Mouse (Mus musculus) MEL (cell line): Measurements from ENCODE around the gene Prkd1. TPM values are rescaled to one million over a fixed set of nuclear protein-coding genes. Genes with fewer than 3 reads are reported as not detected.

Source experiments
- DNase-seq: peaks from one replicate; pipeline ENCODE4 v3.0.0; 2011; ENCODE audit warnings: low read depth, low spot score
- H3K27ac ChIP-seq: 2 replicates; pipeline ENCODE4 v1.5.1; 2012; ENCODE audit warnings: low read depth, mild to moderate bottlenecking, control low read depth, low read length, moderate library complexity; ENCODE audit not compliant: control insufficient read depth
- H3K27me3 ChIP-seq, 2 experiments: fragments of 150-350 bp in 1 of 2; sonication (generic) in 1 of 2; 2 replicates each; pipeline ENCODE4 v1.6.1; 2012; ENCODE audit warnings: low read length in 2 of 2, mild to moderate bottlenecking in 2 of 2, improper control_type of control experiment in 1 of 2, moderate library complexity in 1 of 2; ENCODE audit not compliant: insufficient read depth in 2 of 2, control insufficient read depth in 1 of 2
- H3K36me3 ChIP-seq, 2 experiments: 2 replicates each; pipeline ENCODE4 v1.6.1; 2012 to 2014; ENCODE audit warnings: low read length in 2 of 2, improper control_type of control experiment in 1 of 2, inconsistent platforms in 1 of 2, mild to moderate bottlenecking in 1 of 2; ENCODE audit not compliant: insufficient read depth in 2 of 2, control insufficient read depth in 1 of 2
- H3K4me1 ChIP-seq, 2 experiments: fragments of 150-350 bp in 1 of 2; sonication (generic) in 1 of 2; 2 replicates each; pipeline ENCODE4 v1.6.1; 2012; ENCODE audit warnings: low read length in 2 of 2, improper control_type of control experiment in 1 of 2, mild to moderate bottlenecking in 1 of 2; ENCODE audit not compliant: insufficient read depth in 2 of 2, control insufficient read depth in 1 of 2
- H3K4me3 ChIP-seq, 2 experiments: fragments of 150-350 bp in 1 of 2; sonication (generic) in 1 of 2; 2 replicates each; pipeline ENCODE4 v1.5.1; 2012; ENCODE audit warnings: low read depth in 2 of 2, low read length in 2 of 2, mild to moderate bottlenecking in 2 of 2, moderate library complexity in 2 of 2, control low read depth in 1 of 2, improper control_type of control experiment in 1 of 2; ENCODE audit not compliant: control insufficient read depth in 1 of 2, insufficient read depth in 1 of 2
- H3K79me2 ChIP-seq: 2 replicates; pipeline ENCODE4 v1.6.1; 2012; ENCODE audit warnings: mild to moderate bottlenecking, low read length, moderate library complexity; ENCODE audit not compliant: control insufficient read depth, poor library complexity, insufficient read depth
- H3K9ac ChIP-seq: 2 replicates; pipeline ENCODE4 v1.6.1; 2012; ENCODE audit warnings: low read depth, mild to moderate bottlenecking, control low read depth, low read length, moderate library complexity; ENCODE audit not compliant: control insufficient read depth, poor library complexity, severe bottlenecking
- H3K9me3 ChIP-seq: fragments of 150-350 bp; sonication (generic); replicated peaks from 2 replicates; pipeline ENCODE4 v1.6.1; 2012; ENCODE audit warnings: mild to moderate bottlenecking, low read length, improper control_type of control experiment, moderate library complexity; ENCODE audit not compliant: insufficient read depth
- BHLHE40 ChIP-seq: IDR thresholded peaks from 2 replicates; pipeline ENCODE4 v1.6.1; 2012; ENCODE audit warnings: low read depth, mild to moderate bottlenecking, inconsistent platforms, low read length, improper control_type of control experiment, borderline replicate concordance
- CHD2 ChIP-seq: IDR thresholded peaks from 2 replicates; pipeline ENCODE4 v1.6.1; 2011; ENCODE audit warnings: low read length, improper control_type of control experiment
- CTCF ChIP-seq, 3 experiments: IDR thresholded peaks in 2 of 3; conservative IDR thresholded peaks in 1 of 3; 2 replicates each; pipeline ENCODE4 v1.5.1; 2011 to 2012; ENCODE audit warnings: low read length in 3 of 3, low read depth in 2 of 3, mild to moderate bottlenecking in 2 of 3, improper control_type of control experiment in 1 of 3, inconsistent platforms in 1 of 3, mixed read lengths in 1 of 3, moderate library complexity in 1 of 3; ENCODE audit not compliant: control insufficient read depth in 1 of 3, insufficient read depth in 1 of 3, poor library complexity in 1 of 3, severe bottlenecking in 1 of 3
- ELF1 ChIP-seq: IDR thresholded peaks from 2 replicates; pipeline ENCODE4 v1.6.1; 2014; ENCODE audit warnings: low read depth, mild to moderate bottlenecking, inconsistent platforms, low read length, improper control_type of control experiment, moderate library complexity
- GABPA ChIP-seq: IDR thresholded peaks from 2 replicates; pipeline ENCODE4 v1.6.1; 2012; ENCODE audit warnings: low read depth, mild to moderate bottlenecking, inconsistent platforms, low read length, improper control_type of control experiment, moderate library complexity
- HCFC1 ChIP-seq: IDR thresholded peaks from 2 replicates; pipeline ENCODE4 v1.6.1; 2012; ENCODE audit warnings: low read depth, mild to moderate bottlenecking, inconsistent platforms, low read length, improper control_type of control experiment, moderate library complexity
- MAFK ChIP-seq: IDR thresholded peaks from 2 replicates; pipeline ENCODE4 v1.6.1; 2011; ENCODE audit warnings: low read depth, mild to moderate bottlenecking, low read length, improper control_type of control experiment, borderline replicate concordance
- MAX ChIP-seq: IDR thresholded peaks from 2 replicates; pipeline ENCODE4 v1.6.1; 2011; ENCODE audit warnings: low read length, improper control_type of control experiment
- MAZ ChIP-seq: IDR thresholded peaks from 2 replicates; pipeline ENCODE4 v1.6.1; 2012; ENCODE audit warnings: low read depth, mild to moderate bottlenecking, inconsistent platforms, low read length, improper control_type of control experiment
- MEF2A ChIP-seq: IDR thresholded peaks from 2 replicates; pipeline ENCODE4 v1.6.1; 2014; ENCODE audit warnings: low read depth, mild to moderate bottlenecking, inconsistent platforms, low read length, improper control_type of control experiment; ENCODE audit not compliant: poor library complexity, insufficient replicate concordance, severe bottlenecking; ENCODE audit errors: extremely low read depth
- MXI1 ChIP-seq: IDR thresholded peaks from 2 replicates; pipeline ENCODE4 v1.6.1; 2011; ENCODE audit warnings: mild to moderate bottlenecking, low read depth, low read length, improper control_type of control experiment
- NELFE ChIP-seq: IDR thresholded peaks from 2 replicates; pipeline ENCODE4 v1.6.1; 2011; ENCODE audit warnings: low read depth, low read length, improper control_type of control experiment
- POLR2A ChIP-seq, 2 experiments: IDR thresholded peaks; 2 replicates each; pipeline ENCODE4 v1.6.1; 2011 to 2012; ENCODE audit warnings: low read length in 2 of 2, mild to moderate bottlenecking in 2 of 2, control low read depth in 1 of 2, improper control_type of control experiment in 1 of 2, low read depth in 1 of 2, moderate library complexity in 1 of 2; ENCODE audit not compliant: control insufficient read depth in 1 of 2, insufficient read depth in 1 of 2, poor library complexity in 1 of 2
- POLR2AphosphoS2 ChIP-seq: IDR thresholded peaks from 2 replicates; pipeline ENCODE4 v1.6.1; 2011; ENCODE audit warnings: low read length, improper control_type of control experiment
- POLR2AphosphoS5 ChIP-seq: IDR thresholded peaks from 2 replicates; pipeline ENCODE4 v1.6.1; 2012; ENCODE audit warnings: low read depth, borderline replicate concordance, mild to moderate bottlenecking, inconsistent platforms, low read length, moderate library complexity, mixed read lengths
- RAD21 ChIP-seq: IDR thresholded peaks from 2 replicates; pipeline ENCODE4 v1.6.1; 2011; ENCODE audit warnings: mild to moderate bottlenecking, low read depth, low read length, improper control_type of control experiment
- SMC3 ChIP-seq: IDR thresholded peaks from 2 replicates; pipeline ENCODE4 v1.6.1; 2011; ENCODE audit warnings: low read depth, low read length, improper control_type of control experiment
- TBP ChIP-seq: IDR thresholded peaks from 2 replicates; pipeline ENCODE4 v1.8.0; 2011; ENCODE audit warnings: low read depth, low read length, improper control_type of control experiment
- TCF12 ChIP-seq: IDR thresholded peaks from 2 replicates; pipeline ENCODE4 v1.6.1; 2014; ENCODE audit warnings: low read depth, mild to moderate bottlenecking, inconsistent platforms, low read length, improper control_type of control experiment, moderate library complexity
- ZC3H11A ChIP-seq: IDR thresholded peaks from 2 replicates; pipeline ENCODE4 v1.6.1; 2012; ENCODE audit warnings: low read depth, mild to moderate bottlenecking, inconsistent platforms, low read length, improper control_type of control experiment
- polyA plus RNA-seq, 2 experiments: library from polyadenylated mRNA; stranded (reverse) in 1 of 2; unstranded in 1 of 2; fragments of >175 nt in 1 of 2; fragments of >200 nt in 1 of 2; gene quantifications; 2 replicates each; pipeline versions ENCODE4 v1.2.1 to v1.2.4; 2012; ENCODE audit warnings: low replicate concordance in 2 of 2, low read depth in 1 of 2; ENCODE audit not compliant: insufficient read length in 2 of 2, insufficient read depth in 1 of 2, missing spikeins in 1 of 2
- total RNA-seq: library from RNA; depleted of rRNA; stranded (reverse); fragments of 300-350 nt; gene quantifications from 2 replicates; pipeline ENCODE4 v1.2.3, GENCODE M21; 2012

The Prkd1 gene
- total and polyA plus RNA-seq, 3 experiments = not detected

DNA sequence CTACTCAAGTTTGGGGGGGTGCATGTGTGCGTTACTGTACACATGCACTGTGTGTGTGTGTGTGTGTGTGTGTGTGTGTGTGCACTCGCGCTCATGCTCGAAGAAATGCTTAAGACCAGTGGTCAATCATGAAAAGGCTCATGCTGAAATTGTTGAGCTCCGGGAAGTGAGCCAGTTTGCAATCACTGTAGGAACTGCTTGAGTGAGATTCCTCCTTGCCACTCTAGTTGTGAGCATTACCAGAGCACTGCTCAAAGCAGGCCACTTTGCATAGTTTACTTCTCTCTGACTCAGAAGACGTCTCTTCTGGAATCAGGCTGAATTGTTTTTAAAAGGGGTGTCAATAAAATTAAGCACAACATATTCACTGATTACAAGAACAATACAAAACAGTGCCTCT is 54.4 kb downstream of the Prkd1 start:
- H3K27ac ChIP-seq = no peak overlapping the region
- H3K4me1 ChIP-seq = no peaks in the 10 kb centered on the region
- no peaks in the 10 kb centered on the region for H3K9me3 ChIP-seq
- DNase-seq = no peak
- H3K4me3 ChIP-seq = no peak overlapping the region
- H3K9ac ChIP-seq = no peak overlapping the region
- no peaks in the 10 kb centered on the region for H3K27me3 ChIP-seq
- H3K79me2 ChIP-seq = no peaks in the 10 kb centered on the region
- no peaks in the 10 kb centered on the region for H3K36me3 ChIP-seq
- TF ChIP-seq ZC3H11A = no peak
- TF ChIP-seq RAD21 = no peak
- no peak for TF ChIP-seq NELFE
- TF ChIP-seq MXI1 = no peak
- no peak for TF ChIP-seq TBP
- TF ChIP-seq HCFC1 = no peak
- TF ChIP-seq POLR2A (IDR thresholded peaks at IDR 0.05; ENCODE audit: control insufficient read depth in 1 of 2, insufficient read depth in 1 of 2, low read depth in 1 of 2, low read length in 2 of 2, poor library complexity in 1 of 2) = no peak
- TF ChIP-seq, all 39 proteins: peak for 0

DNA sequence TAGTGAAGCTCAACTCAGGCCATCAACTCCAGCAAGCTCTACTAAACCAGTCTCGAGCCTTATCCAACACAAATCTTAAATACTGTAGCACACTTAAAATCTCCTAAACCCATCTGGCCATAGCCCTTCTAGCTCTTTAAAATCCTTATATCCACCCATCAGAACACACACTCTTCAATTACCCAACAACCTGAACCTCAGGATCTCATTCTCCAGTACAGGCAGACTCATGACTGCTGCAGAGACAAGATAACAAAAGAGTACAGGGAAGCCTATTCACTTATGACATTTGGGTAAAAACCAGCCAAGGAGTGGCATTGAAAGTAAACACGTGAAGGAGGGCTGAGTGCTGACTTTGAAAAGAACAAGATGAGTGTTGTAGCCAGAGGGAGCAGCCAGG is 55.4 kb downstream of the Prkd1 start:
- no peak overlapping the region for H3K9ac ChIP-seq
- no peaks in the 10 kb centered on the region for H3K27me3 ChIP-seq
- H3K36me3 ChIP-seq = no peaks in the 10 kb centered on the region
- no peaks in the 10 kb centered on the region for H3K9me3 ChIP-seq
- no peak overlapping the region for H3K27ac ChIP-seq
- no peak overlapping the region for H3K4me3 ChIP-seq
- no peak for TF ChIP-seq GABPA
- no peak for TF ChIP-seq NELFE
- no peak for TF ChIP-seq POLR2AphosphoS5
- TF ChIP-seq CTCF (IDR thresholded peaks at IDR 0.05 in 2 of 3, conservative IDR thresholded peaks at IDR 0.05 in 1 of 3; ENCODE audit: control insufficient read depth in 1 of 3, insufficient read depth in 1 of 3, low read depth in 2 of 3, low read length in 3 of 3, poor library complexity in 1 of 3, severe bottlenecking in 1 of 3) = no peak
- TF ChIP-seq ELF1 = no peak
- TF ChIP-seq TBP = no peak
- TF ChIP-seq MEF2A = no peak
- no peak for TF ChIP-seq MAFK
- no peak for TF ChIP-seq RAD21
- no peak for TF ChIP-seq BHLHE40
- TF ChIP-seq TCF12 = no peak
- TF ChIP-seq MAX = no peak
- TF ChIP-seq HCFC1 = no peak
- no peak for TF ChIP-seq MAZ
- TF ChIP-seq POLR2AphosphoS2 = no peak
- TF ChIP-seq SMC3 = no peak
- no peak for TF ChIP-seq CHD2
- no peaks in the 10 kb centered on the region for H3K79me2 ChIP-seq
- DNase-seq = no peak
- H3K4me1 ChIP-seq = no peaks in the 10 kb centered on the region
